In the genomic region with DNA sequence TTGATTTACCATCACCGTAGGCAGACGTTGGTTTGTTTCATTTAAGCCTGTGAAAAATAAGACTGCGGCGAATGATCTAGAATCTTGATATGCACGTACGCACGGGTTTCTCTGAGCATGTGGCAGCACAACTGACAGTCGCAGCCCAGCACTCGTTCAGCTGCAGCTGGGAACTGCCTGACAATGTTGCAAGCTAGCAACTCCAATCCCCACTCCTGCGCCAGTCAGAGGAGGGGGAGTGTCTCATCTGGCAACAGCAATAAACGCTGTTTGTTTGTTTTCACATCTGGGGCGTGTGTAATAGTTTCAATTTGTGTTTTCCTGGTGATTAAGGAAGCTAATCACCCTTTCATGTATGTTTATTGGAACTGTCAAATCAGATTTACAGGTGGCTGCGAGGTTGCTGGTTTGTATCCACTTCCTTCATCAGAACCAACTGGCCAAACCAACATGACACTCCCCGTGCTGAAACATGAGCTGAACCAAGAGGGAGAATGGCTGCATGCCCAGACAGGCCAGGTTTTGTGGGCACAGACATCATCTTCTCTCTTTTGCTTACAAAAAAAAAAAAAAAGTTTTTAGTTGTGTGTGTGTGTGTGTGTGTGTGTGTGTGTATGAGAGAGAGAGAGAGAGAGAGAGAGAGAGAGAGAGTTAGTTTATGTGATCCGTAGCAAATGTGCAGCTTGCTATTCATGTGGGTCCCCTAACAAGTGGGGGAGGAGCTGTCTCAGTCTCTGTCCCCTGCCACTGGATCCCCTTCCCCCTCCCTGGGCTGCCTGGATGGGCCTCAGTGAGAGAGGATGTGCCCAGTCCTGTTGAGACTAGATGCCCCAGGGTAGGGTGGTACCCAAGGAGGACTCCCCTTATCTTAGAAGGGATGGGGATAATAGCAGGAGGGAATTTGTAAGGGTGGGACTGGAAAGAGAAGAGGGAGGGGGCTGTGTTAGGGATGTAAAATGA, we compare ENCODE assay signal across 9 mouse cellular contexts. TPM values are rescaled to one million over a fixed set of nuclear protein-coding genes. Genes with fewer than 3 reads are reported as not detected.
A peak's percentile ranks its signal among the peaks of the same experiment; 100 is the strongest.
DNase-seq lines count a peak whose midpoint lies in the region; ATAC-seq and TF ChIP-seq lines count a peak whose summit lies in the region.
"Had no signal": no experiment of that assay in that cellular context is flagged by ENCODE, and none has a peak within 500 bp of the region (broad histone marks: within the 10 kb centered on the region; RNA-seq: fewer than 3 reads in every experiment).

No protein-coding gene starts in this region.

- WGBS in embryonic facial prominence, embryonic 10.5 days, result 32% methylated on average over 15 of the region's 15 CpGs
- WGBS in intestine, postnatal 0 days, result 20% methylated on average over 15 of the region's 15 CpGs

- H3K4me1 ChIP-seq in embryonic facial prominence, embryonic 10.5 days, result peaks cover 24% of the 10 kb centered on the region
- H3K4me1 ChIP-seq in intestine, postnatal 0 days (replicated peaks; ENCODE audit: control insufficient read depth, insufficient read depth, low read length), result no peaks in the 10 kb centered on the region

- no peak for TF ChIP-seq CTCF in intestine, postnatal 0 days (IDR thresholded peaks at IDR 0.05; ENCODE audit: low read depth)

- H3K4me3 ChIP-seq in embryonic facial prominence, embryonic 10.5 days, result peak overlapping the region; percentile 32
- H3K4me3 ChIP-seq in intestine, postnatal 0 days (ENCODE audit: low read depth, low read length), result no peak overlapping the region

- DNase-seq in left cerebral cortex, postnatal 10 days (ENCODE audit: extremely low spot score in 1 of 2, low spot score in 2 of 2), result peak; percentile 12 to 27
- DNase-seq in left cerebral cortex, adult 9 months (ENCODE audit: low spot score in 2 of 2), result no peak
- peak; percentile 52 for DNase-seq in MN1 (ENCODE audit: low spot score)
- peak; percentile 57 for DNase-seq in embryonic facial prominence, embryonic 10.5 days (ENCODE audit: low spot score)
- DNase-seq in retina, embryonic 14.5 days (ENCODE audit: low spot score), result peak; percentile 17
- no peak for DNase-seq in spleen, postnatal 10 days (ENCODE audit: low spot score in 2 of 2)
- DNase-seq in left cerebral cortex, adult 8-10 months (ENCODE audit: low spot score in 2 of 2), result no peak

- peak overlapping the region; percentile 48 for H3K4me2 ChIP-seq in intestine, postnatal 0 days (replicated peaks; ENCODE audit: low read depth)

- no peak for ATAC-seq in intestine, postnatal 0 days

- no peak overlapping the region for H3K9ac ChIP-seq in intestine, postnatal 0 days (ENCODE audit: low read depth, low read length)

- peak overlapping the region; percentile 42 for H3K27ac ChIP-seq in embryonic facial prominence, embryonic 10.5 days (replicated peaks)
- no peak overlapping the region for H3K27ac ChIP-seq in intestine, postnatal 0 days (ENCODE audit: low read depth, low read length)

- peaks cover 15% of the 10 kb centered on the region for H3K27me3 ChIP-seq in embryonic facial prominence, embryonic 10.5 days (replicated peaks; ENCODE audit: low read depth, poor library complexity, severe bottlenecking)
- H3K27me3 ChIP-seq in intestine, postnatal 0 days (replicated peaks; ENCODE audit: control insufficient read depth, insufficient read depth, low read length), result 0 out of 2 replicates have a peak, but pooled peaks cover 3% of the 10 kb centered on the region

- intact Hi-C loops in left cerebral cortex, postnatal 10 days (cut with DNase I), result no loop called here

- H3K9me3 ChIP-seq in embryonic facial prominence, embryonic 10.5 days, result no peaks in the 10 kb centered on the region
- H3K9me3 ChIP-seq in intestine, postnatal 0 days (ENCODE audit: control insufficient read depth), result no peaks in the 10 kb centered on the region

- H3K36me3 ChIP-seq in embryonic facial prominence, embryonic 10.5 days (replicated peaks), result no peaks in the 10 kb centered on the region
- H3K36me3 ChIP-seq in intestine, postnatal 0 days (ENCODE audit: control insufficient read depth, insufficient read depth), result no peaks in the 10 kb centered on the region

RNA-seq across cellular contexts. Expression of a gene that starts 26.7 kb away (rescaled TPM):
- 10 to 100 TPM; 16.0 to 19.8 TPM for total RNA-seq in left cerebral cortex, postnatal 10 days (2021)
- polyA plus RNA-seq in embryonic facial prominence, embryonic 10.5 days (2016; fragmentation: Nextera tagmentation; extraction: Ambion mirVana), result 7.8 TPM in 2 replicates
- polyA plus RNA-seq in intestine, postnatal 0 days (2015; fragmentation: Nextera tagmentation; extraction: Ambion mirVana), result 0.37 and 0.90 TPM in 2 replicates
- total RNA-seq in left cerebral cortex, adult 8-10 months (2022), result 10 to 100 TPM; 18.3 to 20.9 (median 20.4) TPM
- total RNA-seq: neutrophil, adult 5-6 weeks had no signal

RNA-seq across cellular contexts. Expression of a gene that starts 34.8 kb away (rescaled TPM):
- total RNA-seq in left cerebral cortex, postnatal 10 days (2021), result 1 to 10 TPM in 1 of 2 experiments, under 1 TPM in 1; 0.55 to 1.8 TPM
- not detected in 2 replicates for polyA plus RNA-seq in embryonic facial prominence, embryonic 10.5 days (2016; fragmentation: Nextera tagmentation; extraction: Ambion mirVana)
- not detected in 2 replicates for polyA plus RNA-seq in intestine, postnatal 0 days (2015; fragmentation: Nextera tagmentation; extraction: Ambion mirVana)
- 1 to 10 TPM; 1.5 to 2.8 (median 2.1) TPM for total RNA-seq in left cerebral cortex, adult 8-10 months (2022)
- total RNA-seq: neutrophil, adult 5-6 weeks had no signal

RNA-seq across cellular contexts. Expression of a gene that starts 50.7 kb away (rescaled TPM):
- 1 to 10 TPM; 1.5 to 2.5 TPM for total RNA-seq in left cerebral cortex, postnatal 10 days (2021)
- polyA plus RNA-seq in embryonic facial prominence, embryonic 10.5 days (2016; fragmentation: Nextera tagmentation; extraction: Ambion mirVana), result 11.9 and 14.3 TPM in 2 replicates
- polyA plus RNA-seq in intestine, postnatal 0 days (2015; fragmentation: Nextera tagmentation; extraction: Ambion mirVana), result 1.6 and 1.8 TPM in 2 replicates
- 1 to 10 TPM; 1.8 to 4.3 (median 2.8) TPM for total RNA-seq in left cerebral cortex, adult 8-10 months (2022)

Comparison
In these comparisons a context has a peak if more than half of its experiments do, and no peak if none do; other contexts are left out.
1. DNase-seq: peak in left cerebral cortex, postnatal 10 days (2 of 2), MN1 (single experiment), embryonic facial prominence, embryonic 10.5 days (single experiment) and retina, embryonic 14.5 days (single experiment); none in left cerebral cortex, adult 9 months (0 of 2), spleen, postnatal 10 days (0 of 2) and left cerebral cortex, adult 8-10 months (0 of 2).